Mouse (Mus musculus) liver, embryonic 14.5 days (tissue): ENCODE data around the gene Ddx10. TPM values are rescaled to one million over a fixed set of nuclear protein-coding genes. Genes with fewer than 3 reads are reported as not detected.

Experiments used
- ATAC-seq: fragments of 200-750 bp; cut with Nextera tagmentation; 2 replicates; pipeline ENCODE4 v1.8.0; 2017; ENCODE audit warnings: moderate number of reproducible peaks, mild to moderate bottlenecking, moderate library complexity; ENCODE audit not compliant: insufficient read depth
- DNase-seq, 3 experiments: peaks; one replicate each; pipeline ENCODE4 v3.0.0-alpha.2; 2012 to 2013; ENCODE audit warnings: low read depth in 3 of 3, low spot score in 3 of 3
- H3K27ac ChIP-seq: fragments of 300-500 bp; sonication (generic); 2 replicates; pipeline ENCODE4 v1.5.1; 2014; ENCODE audit warnings: moderate library complexity, mild to moderate bottlenecking, control low read depth, inconsistent platforms
- H3K27me3 ChIP-seq: fragments of 300-500 bp; sonication (generic); 2 replicates; pipeline ENCODE4 v1.6.1; 2014; ENCODE audit warnings: mild to moderate bottlenecking, low read length, moderate library complexity; ENCODE audit not compliant: control insufficient read depth, insufficient read depth
- H3K36me3 ChIP-seq: fragments of 300-500 bp; sonication (generic); replicated peaks from 2 replicates; pipeline ENCODE4 v1.6.1; 2014; ENCODE audit warnings: low read depth; ENCODE audit not compliant: control insufficient read depth, insufficient read depth
- H3K4me1 ChIP-seq, 2 experiments: fragments of 200-500 bp in 1 of 2; fragments of 300-500 bp in 1 of 2; sonication (generic) in 1 of 2; replicated peaks; 2 replicates each; pipeline ENCODE4 v1.6.1; 2012 to 2014; ENCODE audit warnings: antibody characterized with exemption in 1 of 2, inconsistent platforms in 1 of 2, low read length in 1 of 2; ENCODE audit not compliant: control insufficient read depth in 2 of 2, insufficient read depth in 2 of 2
- H3K4me2 ChIP-seq: fragments of 300-500 bp; sonication (generic); 2 replicates; pipeline ENCODE4 v1.6.1; 2014; ENCODE audit warnings: low read depth, mild to moderate bottlenecking, control low read depth, moderate library complexity
- H3K4me3 ChIP-seq, 2 experiments: fragments of 200-500 bp in 1 of 2; fragments of 300-500 bp in 1 of 2; sonication (generic) in 1 of 2; 2 replicates each; pipeline ENCODE4 v1.5.1; 2012 to 2014; ENCODE audit warnings: low read depth in 2 of 2, low read length in 2 of 2, mild to moderate bottlenecking in 2 of 2, control low read depth in 1 of 2, inconsistent platforms in 1 of 2, moderate library complexity in 1 of 2; ENCODE audit not compliant: insufficient read depth in 1 of 2
- H3K9ac ChIP-seq: fragments of 300-500 bp; sonication (generic); replicated peaks from 2 replicates; pipeline ENCODE4 v1.6.1; 2014; ENCODE audit warnings: mild to moderate bottlenecking, control low read depth, moderate library complexity
- H3K9me3 ChIP-seq: fragments of 300-500 bp; sonication (generic); 2 replicates; pipeline ENCODE4 v1.6.1; 2016; ENCODE audit warnings: low read length, mixed read lengths; ENCODE audit not compliant: control insufficient read depth
- CTCF ChIP-seq: IDR thresholded peaks from 2 replicates; pipeline ENCODE4 v1.5.1; 2016; ENCODE audit warnings: antibody characterized with exemption, low read depth, control low read depth
- EP300 ChIP-seq: IDR thresholded peaks from 2 replicates; pipeline ENCODE4 v1.6.1; 2016; ENCODE audit warnings: antibody characterized with exemption, low read depth
- WGBS: fragments of 180-500 bp; shearing (Covaris S2); extraction: QIAGEN DNeasy Blood & Tissue Kit; methylation state at CpG from one replicate; pipeline ENCODE4 v1.1.7; 2014; ENCODE audit not compliant: insufficient replicate concordance; 5-methylcytosine and 5-hydroxymethylcytosine counted together
- polyA plus RNA-seq, 2 experiments: library from polyadenylated mRNA; depleted of rRNA in 1 of 2; stranded (reverse) in 1 of 2; unstranded in 1 of 2; fragments of >200 nt; fragmentation: Nextera tagmentation in 1 of 2; extraction: Ambion mirVana in 1 of 2; gene quantifications; 2 replicates each; pipeline versions ENCODE4 v1.2.1 to v1.2.3; 2012 to 2014

Ddx10 gene
- polyA plus RNA-seq, 2 experiments, result 7.0 to 14.1 TPM

GRCm38 (mm10) chr9:53257772-53258171, 9.9 kb upstream of the Ddx10 start:
- H3K4me2 ChIP-seq, result no peak overlapping the region
- H3K9me3 ChIP-seq, result no peaks in the 10 kb centered on the region
- no peak for DNase-seq
- no peak overlapping the region for H3K4me3 ChIP-seq
- WGBS, result 19% methylated on average over 3 of the region's 3 CpGs
- no peak for ATAC-seq
- TF ChIP-seq CTCF, result no peak
- no peak for TF ChIP-seq EP300
- H3K27ac ChIP-seq, result no peak overlapping the region
- H3K4me1 ChIP-seq, result no peaks in the 10 kb centered on the region
- H3K27me3 ChIP-seq, result no peaks in the 10 kb centered on the region
- no peak overlapping the region for H3K9ac ChIP-seq
- H3K36me3 ChIP-seq, result no peaks in the 10 kb centered on the region

DNA sequence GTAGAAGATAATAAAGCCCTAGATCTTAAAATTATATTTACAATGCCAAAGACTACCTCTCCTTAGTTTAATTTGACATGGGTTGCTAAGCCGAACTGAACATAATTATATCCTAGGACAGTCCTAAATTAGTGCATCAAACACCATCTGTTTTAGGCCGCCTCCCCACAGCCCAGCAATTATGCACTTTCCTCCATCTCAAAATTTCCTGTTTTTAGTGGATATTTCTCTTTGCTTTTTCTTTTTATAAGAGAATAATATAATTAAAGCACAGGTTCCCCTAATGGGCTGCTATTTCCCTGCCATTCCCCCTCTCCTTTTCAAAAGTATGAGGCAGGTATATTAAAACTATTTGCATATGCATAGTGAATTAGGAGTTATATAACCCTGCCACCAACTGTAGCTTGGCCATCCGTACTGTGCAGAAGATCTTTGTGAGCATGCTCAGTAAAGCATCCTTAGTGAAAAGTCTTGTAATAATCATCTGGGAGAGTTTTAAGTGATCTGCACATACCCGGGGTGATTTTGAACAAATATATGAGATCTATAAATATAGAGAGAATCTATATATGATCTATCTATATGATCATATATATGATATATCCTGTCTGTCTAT, 8.9 kb upstream of the Ddx10 start:
- no peaks in the 10 kb centered on the region for H3K27me3 ChIP-seq
- H3K4me2 ChIP-seq, result no peak overlapping the region
- TF ChIP-seq EP300 (no peak), CTCF (no peak)
- no peak overlapping the region for H3K4me3 ChIP-seq
- 64% methylated on average over 4 of the region's 4 CpGs for WGBS
- H3K9me3 ChIP-seq, result no peaks in the 10 kb centered on the region
- no peak overlapping the region for H3K9ac ChIP-seq
- H3K4me1 ChIP-seq, result no peaks in the 10 kb centered on the region
- no peaks in the 10 kb centered on the region for H3K36me3 ChIP-seq
- H3K27ac ChIP-seq, result no peak overlapping the region
- DNase-seq (no peak), ATAC-seq (no peak)

DNA sequence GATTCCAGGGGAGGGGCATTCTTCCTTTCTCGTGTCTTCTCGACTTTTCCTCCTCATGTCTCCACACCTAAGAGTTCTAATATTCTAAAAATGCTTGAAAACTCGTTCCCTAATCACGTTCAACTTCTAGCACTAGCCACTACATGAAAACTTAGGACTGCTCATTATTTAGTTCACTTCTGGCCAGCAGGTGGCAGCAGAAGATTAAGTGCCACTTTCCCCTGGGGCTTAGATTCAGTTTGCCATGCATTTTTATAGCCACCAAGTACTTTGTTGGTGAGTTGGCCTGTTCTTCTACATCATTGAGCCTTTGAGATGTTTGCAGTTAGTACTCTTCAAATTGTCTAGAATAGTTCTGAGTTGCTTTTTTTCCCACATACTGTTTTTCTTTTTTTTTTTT, 6.5 kb upstream of the Ddx10 start:
- no peak for ATAC-seq
- Histone ChIP-seq H3K36me3 (no peaks in the 10 kb centered on the region), H3K27me3 (no peaks in the 10 kb centered on the region), H3K4me3 (no peak overlapping the region), H3K4me2 (no peak overlapping the region), H3K4me1 (no peaks in the 10 kb centered on the region), H3K27ac (no peak overlapping the region), H3K9ac (no peak overlapping the region), H3K9me3 (no peaks in the 10 kb centered on the region)
- TF ChIP-seq EP300 (no peak), CTCF (peak; percentile 78)
- DNase-seq, result peak; percentile 38 to 47 (median 40)
- WGBS, result 3% methylated on average over 4 of the region's 4 CpGs

DNA sequence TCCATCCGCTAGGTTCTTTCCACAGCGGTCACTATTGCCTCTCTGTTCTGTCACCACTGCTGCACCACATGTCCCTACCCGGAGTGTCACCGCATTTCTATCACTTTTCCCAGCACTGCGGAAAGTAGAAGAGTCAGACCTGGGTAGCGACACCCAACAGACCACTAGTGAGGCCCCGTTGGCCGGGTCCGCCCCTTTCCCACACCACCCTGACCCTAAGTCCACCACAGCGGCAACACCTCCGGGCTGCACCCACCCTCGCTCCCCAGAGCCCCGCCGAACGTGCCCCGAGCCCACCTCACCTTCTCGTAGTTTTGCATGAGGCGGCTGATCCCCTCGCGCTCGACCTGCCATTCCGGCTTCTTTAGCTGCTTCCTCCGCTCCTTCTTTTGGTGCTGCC, 337 bp downstream of the Ddx10 start:
- TF ChIP-seq CTCF (no peak), EP300 (no peak)
- ATAC-seq (peak; percentile 38), DNase-seq (peak in 1 of 3 experiments; percentile 14)
- Histone ChIP-seq H3K9ac (peak overlapping the region; percentile 71), H3K4me1 (peaks cover 5 to 10% of the 10 kb centered on the region in 2 experiments; a peak in 3 of 4 replicates), H3K27me3 (no peaks in the 10 kb centered on the region), H3K9me3 (no peaks in the 10 kb centered on the region), H3K27ac (no peak overlapping the region), H3K4me3 (peak overlapping the region; percentile 64 to 83), H3K36me3 (no peaks in the 10 kb centered on the region), H3K4me2 (peak overlapping the region; percentile 93)
- WGBS, result under 1% methylated on average over 22 of the region's 23 CpGs

DNA sequence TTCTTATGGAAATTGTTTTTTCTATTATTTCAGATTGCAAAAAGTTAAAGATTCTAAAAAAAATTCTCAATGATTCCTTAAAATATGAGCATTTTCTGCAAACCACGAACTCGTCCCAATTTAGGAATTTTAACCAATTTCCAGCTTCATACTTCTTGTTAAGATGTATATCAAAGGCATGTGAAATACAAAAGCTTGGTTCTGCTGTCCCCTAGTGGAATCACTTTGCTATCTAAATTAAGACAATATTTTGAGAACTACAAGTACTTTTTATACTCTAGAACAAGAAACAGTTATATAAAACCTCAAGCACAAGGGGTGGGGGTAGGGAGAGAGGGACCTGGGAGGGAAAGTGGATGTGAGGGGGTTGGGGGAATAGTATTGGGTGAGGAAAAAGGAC, 29.7 kb downstream of the Ddx10 start:
- WGBS, result 73% methylated on average over 2 of the region's 2 CpGs

More for the DNA sequence above, 29.7 kb downstream of the Ddx10 start:
- H3K9ac ChIP-seq, result no peak overlapping the region
- ATAC-seq (no peak), DNase-seq (no peak)
- no peak overlapping the region for H3K4me2 ChIP-seq
- no peaks in the 10 kb centered on the region for H3K27me3 ChIP-seq
- no peaks in the 10 kb centered on the region; the same call in 1 of the 2 replicates for H3K36me3 ChIP-seq
- no peak overlapping the region for H3K4me3 ChIP-seq
- H3K9me3 ChIP-seq, result no peaks in the 10 kb centered on the region
- no peaks in the 10 kb centered on the region for H3K4me1 ChIP-seq
- no peak overlapping the region for H3K27ac ChIP-seq
- no peak for TF ChIP-seq CTCF
- TF ChIP-seq EP300, result no peak
